ENCODE assay signal across 25 mouse cellular contexts in the genomic region with DNA sequence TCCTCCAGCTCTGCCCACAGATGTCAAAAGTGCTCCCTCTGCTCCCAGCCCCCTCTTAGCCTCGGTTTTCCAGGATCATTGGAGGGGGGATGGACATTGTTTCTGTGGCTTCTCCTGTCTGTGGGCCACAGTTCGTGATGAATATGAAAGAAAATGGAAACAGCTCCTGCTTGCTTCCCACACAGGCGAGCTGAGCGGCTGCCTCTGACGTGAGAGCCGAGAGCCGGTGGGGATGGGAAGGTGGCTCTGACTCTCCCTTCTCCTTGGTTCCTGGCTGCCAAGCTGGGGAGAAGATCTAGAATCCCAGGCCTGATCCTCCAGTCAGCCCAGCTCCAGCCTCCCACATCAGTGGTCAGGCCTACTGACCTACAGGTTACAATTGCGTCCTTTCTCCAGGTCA.
A peak's percentile ranks its signal among the peaks of the same experiment; 100 is the strongest.
DNase-seq lines count a peak whose midpoint lies in the region; ATAC-seq and TF ChIP-seq lines count a peak whose summit lies in the region.
"Had no signal": no experiment of that assay in that cellular context is flagged by ENCODE, and none has a peak within 500 bp of the region (broad histone marks: within the 10 kb centered on the region; RNA-seq: fewer than 3 reads in every experiment).

No protein-coding gene starts in this region.

- H3K27ac ChIP-seq in testis, adult 2 months (ENCODE audit: control insufficient read depth, insufficient read depth, low read depth, low read length) = peak overlapping the region; percentile 98
- H3K27ac ChIP-seq: embryonic facial prominence, embryonic 13.5 days; forebrain, embryonic 15.5 days; heart, adult 2 months; heart, embryonic 15.5 days; hindbrain, postnatal 0 days; limb, embryonic 13.5 days; liver, embryonic 14.5 days had no signal

- DNase-seq in layer of hippocampus, adult 18-20 months (ENCODE audit: low spot score in 2 of 2) = peak; percentile 65 to 66
- DNase-seq in layer of hippocampus, adult 9-10 months (ENCODE audit: low spot score) = no peak
- no peak for DNase-seq in testis, postnatal 14 days (ENCODE audit: low spot score)
- DNase-seq in left cerebral cortex, postnatal 36 days (ENCODE audit: low spot score in 2 of 2) = peak; percentile 69 to 79
- no peak for DNase-seq in lung, adult 18-20 months
- no peak for DNase-seq in gastrocnemius, postnatal 10 days
- DNase-seq: adrenal gland, postnatal 14 days; cerebellum, adult 11 months; cerebellum, postnatal 10 days; heart, adult 2 months; heart, postnatal 4 days; midbrain, embryonic 14.5 days; spleen, adult 18-20 months; thymus, adult 2 months had no signal

- peaks cover 13% of the 10 kb centered on the region for H3K4me1 ChIP-seq in testis, adult 2 months (ENCODE audit: control insufficient read depth, insufficient read depth, low read length)

- intact Hi-C loops in left cerebral cortex, postnatal 36 days (cut with DNase I) = no loop called here

- TF ChIP-seq POLR2A in testis, adult 2 months (IDR thresholded peaks at IDR 0.05; ENCODE audit: control insufficient read depth, low read depth, low read length) = no peak

- TF ChIP-seq CTCF in testis, adult 2 months (IDR thresholded peaks at IDR 0.05; ENCODE audit: control insufficient read depth, insufficient read depth, insufficient replicate concordance, low read depth, low read length) = no peak

- ATAC-seq in granulocyte monocyte progenitor cell, adult 5-6 weeks (replicated peaks; ENCODE audit: poor library complexity, severe bottlenecking) = no peak
- ATAC-seq: forebrain, embryonic 15.5 days; hindbrain, postnatal 0 days; intestine, postnatal 0 days; lung, postnatal 0 days had no signal

- H3K4me3 ChIP-seq in testis, adult 2 months (ENCODE audit: control insufficient read depth, low read depth, low read length) = peak overlapping the region; percentile 81
- H3K4me3 ChIP-seq: embryonic facial prominence, embryonic 13.5 days; forebrain, embryonic 15.5 days; heart, adult 2 months; heart, embryonic 15.5 days; limb, embryonic 13.5 days had no signal

- no peaks in the 10 kb centered on the region for H3K36me3 ChIP-seq in testis, adult 2 months (ENCODE audit: control insufficient read depth, insufficient read depth, low read length)
- H3K36me3 ChIP-seq: embryonic facial prominence, embryonic 13.5 days; forebrain, embryonic 15.5 days; G1E; heart, embryonic 15.5 days; limb, embryonic 13.5 days had no signal

- no peaks in the 10 kb centered on the region for H3K27me3 ChIP-seq in testis, adult 2 months (ENCODE audit: control insufficient read depth, insufficient read depth, low read length)
- H3K27me3 ChIP-seq: embryonic facial prominence, embryonic 13.5 days; forebrain, embryonic 15.5 days; heart, embryonic 15.5 days; limb, embryonic 13.5 days had no signal

Comparison
In these comparisons a context has a peak if more than half of its experiments do, and no peak if none do; other contexts are left out.
1. DNase-seq: peak in layer of hippocampus, adult 18-20 months (2 of 2) and left cerebral cortex, postnatal 36 days (2 of 2); none in layer of hippocampus, adult 9-10 months (single experiment), testis, postnatal 14 days (single experiment), lung, adult 18-20 months (0 of 2) and gastrocnemius, postnatal 10 days (single experiment).